Mouse (Mus musculus) G1E (cell line): ENCODE data around the gene Unc13b.

Experiments used
- CTCF ChIP-seq: IDR thresholded peaks from 2 replicates; pipeline ENCODE4 v1.5.1; 2012; ENCODE audit warnings: low read depth, low read length, inconsistent platforms, mixed read lengths
- GATA1 ChIP-seq: IDR thresholded peaks from 2 replicates; pipeline ENCODE4 v1.6.1; 2012; ENCODE audit warnings: borderline replicate concordance, low read length, inconsistent platforms, mixed read lengths
- GATA2 ChIP-seq: IDR thresholded peaks from 2 replicates; pipeline ENCODE4 v1.6.1; 2012; ENCODE audit warnings: low read depth, low read length, inconsistent platforms, borderline replicate concordance
- POLR2AphosphoS5 ChIP-seq: IDR thresholded peaks from 2 replicates; pipeline ENCODE4 v1.6.1; 2012; ENCODE audit warnings: low read depth, low read length, inconsistent platforms; ENCODE audit not compliant: insufficient replicate concordance
- TAL1 ChIP-seq: conservative IDR thresholded peaks from 2 replicates; pipeline ENCODE4 v1.6.1; 2012; ENCODE audit warnings: low read depth, low read length, inconsistent platforms, mixed read lengths

GRCm38 (mm10) chr4:43170028-43170427 lies 111.3 kb downstream of the Unc13b start:
- TF ChIP-seq TAL1 (no peak), CTCF (no peak), GATA1 (no peak), GATA2 (no peak), POLR2AphosphoS5 (no peak)
